Mouse (Mus musculus) erythroblast, embryonic 14.5 days (primary cell): ENCODE results near the gene Gm49403.

Source experiments
- GATA1 ChIP-seq: IDR thresholded peaks from 2 replicates; pipeline ENCODE4 v1.6.1; 2012; ENCODE audit warnings: low read length, inconsistent platforms, mixed read lengths
- TAL1 ChIP-seq: IDR thresholded peaks from 3 replicates; pipeline ENCODE4 v1.6.1; 2012; ENCODE audit warnings: low read length, inconsistent platforms, mixed read lengths

DNA sequence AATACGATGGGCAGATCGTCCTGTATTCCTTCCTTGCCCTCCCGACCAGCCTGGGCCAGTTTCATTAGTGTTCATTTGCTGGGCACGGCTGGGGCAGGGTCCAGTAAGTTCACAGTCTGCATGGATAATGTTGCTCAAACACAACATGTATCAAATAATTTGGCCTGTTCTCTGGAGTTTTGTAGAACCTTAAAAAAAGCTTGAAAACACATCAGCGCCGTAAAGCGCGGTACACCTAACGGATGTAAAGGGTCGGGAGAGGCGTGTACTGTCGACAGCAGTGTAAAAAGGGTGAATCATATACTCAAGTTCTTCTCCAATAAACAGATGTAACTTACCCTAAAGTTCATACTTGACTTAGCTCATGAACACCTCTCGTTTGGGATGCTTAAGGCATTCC is 14.8 kb downstream of the Gm49403 start:
- TF ChIP-seq TAL1: no peak
- no peak for TF ChIP-seq GATA1
